In genomic region chr3:38545501-38545896, GRCm38 (mm10) we compare ENCODE assay signal across 14 mouse cellular contexts.
"Had no signal": no experiment of that assay in that cellular context is flagged by ENCODE, and none has a peak within 500 bp of the region (broad histone marks: within the 10 kb centered on the region; RNA-seq: fewer than 3 reads in every experiment).

No protein-coding gene starts in this region.

- H3K27ac ChIP-seq: midbrain, embryonic 10.5 days; midbrain, embryonic 12.5 days; neural tube, embryonic 12.5 days; stomach, embryonic 15.5 days; stomach, postnatal 0 days had no signal

- H3K9ac ChIP-seq: lung, embryonic 14.5 days; midbrain, embryonic 12.5 days; neural tube, embryonic 12.5 days; stomach, embryonic 15.5 days had no signal

- H3K4me1 ChIP-seq: midbrain, embryonic 10.5 days; midbrain, embryonic 12.5 days; neural tube, embryonic 12.5 days; stomach, embryonic 15.5 days had no signal

- H3K4me3 ChIP-seq: midbrain, embryonic 10.5 days; midbrain, embryonic 12.5 days; neural tube, embryonic 12.5 days; stomach, embryonic 15.5 days had no signal

- H3K9me3 ChIP-seq: midbrain, embryonic 10.5 days; midbrain, embryonic 12.5 days; stomach, embryonic 15.5 days had no signal

- DNase-seq: lung, adult 18-20 months; lung, embryonic 14.5 days; lung, postnatal 10 days; lung, postnatal 4 days; midbrain, embryonic 14.5 days; right cerebral cortex, postnatal 14 days; thymus, adult 2 months; thymus, postnatal 25 days had no signal

- H3K27me3 ChIP-seq: midbrain, embryonic 12.5 days; neural tube, embryonic 12.5 days; stomach, embryonic 15.5 days had no signal

- H3K36me3 ChIP-seq: midbrain, embryonic 10.5 days; midbrain, embryonic 12.5 days; neural tube, embryonic 12.5 days; stomach, embryonic 15.5 days had no signal

- ATAC-seq: midbrain, embryonic 16.5 days had no signal

- H3K4me2 ChIP-seq: lung, embryonic 14.5 days; midbrain, embryonic 12.5 days; neural tube, embryonic 12.5 days; stomach, embryonic 15.5 days had no signal
